Mouse (Mus musculus): ENCODE measurements around the gene Hs3st2.
"Not testable (repeated sequence)": the region's sequence is repeated elsewhere in the genome, so short reads cannot be mapped to it uniquely, and the experiment has no call there.

Hs3st2 gene

DNA sequence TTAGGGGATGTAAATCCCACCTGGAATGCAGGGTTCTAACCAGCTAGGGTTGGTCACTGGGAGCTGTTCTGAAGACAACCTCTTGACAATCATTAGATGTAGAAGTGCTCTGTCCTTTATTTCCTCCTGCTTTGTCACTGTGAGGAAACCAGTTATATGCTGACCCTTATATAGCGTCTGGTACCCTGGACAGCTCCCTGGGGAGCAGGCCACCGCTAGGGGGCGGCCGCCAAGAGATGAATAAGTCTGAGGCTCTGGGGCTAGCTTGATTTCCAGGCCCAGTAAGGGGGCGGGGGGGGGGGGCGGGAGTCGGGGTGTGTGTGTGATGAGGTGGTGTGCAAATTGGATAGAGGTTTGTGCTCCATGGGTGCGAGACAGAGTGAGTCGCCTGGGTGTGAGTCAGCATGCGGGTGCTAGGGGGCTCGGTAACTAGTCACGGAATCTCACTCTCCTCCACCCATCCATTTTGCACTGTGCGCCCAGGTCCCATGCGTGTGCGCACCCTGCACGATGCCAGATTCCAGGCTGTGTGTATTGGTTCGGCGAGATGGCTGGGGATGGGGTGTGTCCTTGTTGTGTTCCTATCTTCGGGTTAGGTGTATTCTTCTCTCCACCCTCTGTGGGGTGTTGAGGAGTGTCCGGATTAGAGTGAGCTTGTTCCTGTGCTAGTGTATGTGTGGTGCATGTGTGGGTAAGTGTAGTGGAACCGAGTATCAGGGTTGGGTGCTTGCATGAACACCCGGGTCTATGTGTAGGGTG is at the start of gene Hs3st2:
TSS of gene Hs3st2 (plus strand) at position 635 of the 759 bp plus-strand sequence.
- DNase-seq (ENCODE audit: low spot score): peak; percentile 76

DNA sequence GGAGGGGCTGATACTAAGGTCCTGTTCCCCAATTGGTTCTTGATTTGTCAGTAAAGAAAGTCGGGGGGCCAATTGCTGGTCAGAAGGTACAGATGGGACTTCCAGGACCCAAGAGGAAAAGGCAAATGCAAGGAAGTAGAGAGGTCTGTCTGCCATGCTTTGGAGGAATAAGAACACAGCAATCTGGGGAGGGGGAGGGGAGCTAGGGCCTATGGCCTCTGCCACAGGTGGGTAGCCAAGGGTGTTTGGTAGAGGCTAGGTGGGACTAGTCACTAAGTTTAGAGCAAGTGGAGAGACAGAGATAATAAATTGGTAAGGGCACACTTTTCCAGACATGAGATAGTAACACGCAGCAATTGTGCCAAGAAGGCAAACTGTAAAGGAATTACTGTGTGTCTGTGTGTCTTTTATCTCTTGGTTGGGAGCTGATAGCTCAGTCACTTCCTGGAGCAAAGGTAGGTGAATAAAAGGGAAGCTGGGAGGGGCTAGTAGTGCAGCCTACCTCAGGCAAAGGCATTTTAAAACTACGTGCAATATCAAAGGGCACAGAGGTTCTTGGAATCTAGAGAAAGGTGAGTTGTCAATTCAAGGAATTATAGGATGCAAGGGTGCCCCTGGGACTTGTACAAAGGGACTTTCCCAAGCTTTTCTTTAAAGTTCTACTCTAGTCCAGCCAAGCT is 43.2 kb upstream of the Hs3st2 start:
- DNase-seq (ENCODE audit: low spot score): no peak

GRCm38 (mm10) chr7:121351688-121352087 is 40.0 kb upstream of the Hs3st2 start:
- DNase-seq (ENCODE audit: low spot score): no peak

- not testable (repeated sequence) for DNase-seq (ENCODE audit: low spot score)
Measured at GRCm38 (mm10) chr7:121361448-121361847, 30.2 kb upstream of the Hs3st2 start.

DNA sequence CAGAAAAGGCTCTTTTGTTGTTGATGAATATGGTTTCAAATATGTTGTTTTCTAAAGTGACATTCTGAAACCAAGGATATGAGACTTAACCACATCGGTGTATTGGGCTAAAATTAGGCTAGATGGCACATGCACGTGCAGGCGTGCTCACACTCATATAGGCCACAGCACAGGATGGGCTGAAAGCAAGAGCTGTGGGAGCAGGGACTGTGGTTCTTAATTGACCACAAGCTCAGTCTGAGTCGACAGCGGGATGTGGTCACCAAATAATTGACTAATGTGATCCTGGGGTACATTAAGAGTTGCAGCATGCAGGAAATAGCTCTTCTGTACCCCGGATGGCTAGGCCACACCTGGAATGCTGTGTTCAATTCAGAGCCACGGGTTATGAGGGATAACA is 26.1 kb upstream of the Hs3st2 start:
- DNase-seq (ENCODE audit: low spot score): no peak

DNA sequence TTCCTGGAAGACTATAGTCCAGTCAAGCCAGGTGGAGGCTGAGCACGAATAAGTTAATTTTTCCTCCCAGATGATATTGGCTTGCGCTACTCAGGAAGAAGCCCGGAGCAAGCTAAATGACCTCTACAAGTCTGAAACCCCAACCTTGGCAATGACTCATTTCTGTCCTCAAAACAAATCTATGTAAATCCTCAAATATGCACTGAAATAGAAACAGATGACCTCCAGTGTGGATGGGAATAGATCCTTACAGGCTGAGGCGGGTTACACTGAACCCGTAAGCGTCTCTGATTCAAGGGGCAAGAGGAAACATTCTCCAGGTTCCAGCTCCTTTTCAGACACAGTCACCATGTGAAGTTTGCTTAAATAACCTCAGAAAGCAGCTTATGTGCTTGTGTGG is 24.5 kb upstream of the Hs3st2 start:
- DNase-seq (ENCODE audit: low spot score): no peak

- no peak for DNase-seq (ENCODE audit: low spot score)
Measured at GRCm38 (mm10) chr7:121371990-121372389, 19.7 kb upstream of the Hs3st2 start.

GRCm38 (mm10) chr7:121375456-121375855 is 16.2 kb upstream of the Hs3st2 start:
- DNase-seq (ENCODE audit: low spot score): no peak

- DNase-seq (ENCODE audit: low spot score): no peak
Measured at GRCm38 (mm10) chr7:121378942-121379341, 12.7 kb upstream of the Hs3st2 start.

GRCm38 (mm10) chr7:121391984-121392739 is 503 bp downstream of the Hs3st2 start:
- DNase-seq (ENCODE audit: low spot score): peak; percentile 41

DNA sequence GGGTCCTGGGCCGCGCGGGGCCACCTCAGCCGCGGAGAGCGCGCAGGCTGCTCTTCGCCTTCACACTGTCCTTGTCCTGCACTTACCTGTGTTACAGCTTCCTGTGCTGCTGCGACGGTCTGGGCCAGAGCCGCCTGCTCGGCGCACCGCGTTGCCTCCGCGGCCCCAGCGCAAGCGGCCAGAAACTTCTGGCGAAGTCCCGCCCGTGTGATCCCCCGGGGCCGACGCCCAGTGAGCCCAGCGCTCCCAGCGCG is 1.0 kb downstream of the Hs3st2 start:
- no peak for DNase-seq (ENCODE audit: low spot score)

GRCm38 (mm10) chr7:121393884-121394283 is 2.2 kb downstream of the Hs3st2 start:
- no peak for DNase-seq (ENCODE audit: low spot score)

DNA sequence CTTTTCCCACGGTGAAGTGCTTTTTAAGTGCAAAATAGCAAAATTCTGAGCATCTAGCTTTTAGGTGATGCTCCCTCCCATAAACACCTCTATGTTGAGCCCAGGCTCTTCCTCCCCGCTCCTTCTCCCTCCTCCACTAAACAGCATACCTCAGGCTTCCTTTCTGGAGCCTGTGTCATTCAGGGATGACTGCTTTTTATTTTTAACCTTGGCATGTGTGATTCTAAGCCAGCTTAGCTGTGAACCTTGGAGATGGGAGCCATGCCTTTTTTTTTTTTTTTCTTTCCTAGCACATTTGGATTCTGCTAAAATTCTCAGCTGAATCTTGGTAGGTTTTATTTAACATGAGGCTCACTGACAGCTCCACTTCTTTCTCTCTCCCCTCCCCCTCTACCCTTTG is 3.2 kb downstream of the Hs3st2 start:
- no peak for DNase-seq (ENCODE audit: low spot score)

- DNase-seq (ENCODE audit: low spot score): no peak
Measured at GRCm38 (mm10) chr7:121410716-121411506, 19.3 kb downstream of the Hs3st2 start.

DNA sequence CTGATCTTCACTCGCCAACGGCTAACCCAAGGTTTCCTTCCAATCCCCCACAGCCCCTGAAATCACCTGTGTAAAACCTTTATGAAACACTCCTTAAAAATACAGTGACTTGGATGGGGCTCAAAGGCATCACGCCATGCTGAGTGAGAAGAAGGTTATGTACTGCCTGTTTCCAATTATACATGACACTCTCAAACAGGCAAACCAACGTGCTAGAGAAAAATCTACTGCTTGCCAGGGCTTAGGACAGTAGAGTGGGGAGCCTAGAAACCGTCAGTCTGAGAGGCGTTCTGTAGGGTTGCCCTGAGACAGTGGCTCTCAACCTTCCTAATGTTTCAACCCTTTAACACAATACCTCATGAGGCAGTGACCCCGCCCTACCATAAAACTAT is 19.8 kb downstream of the Hs3st2 start:
- no peak for DNase-seq (ENCODE audit: low spot score)

DNA sequence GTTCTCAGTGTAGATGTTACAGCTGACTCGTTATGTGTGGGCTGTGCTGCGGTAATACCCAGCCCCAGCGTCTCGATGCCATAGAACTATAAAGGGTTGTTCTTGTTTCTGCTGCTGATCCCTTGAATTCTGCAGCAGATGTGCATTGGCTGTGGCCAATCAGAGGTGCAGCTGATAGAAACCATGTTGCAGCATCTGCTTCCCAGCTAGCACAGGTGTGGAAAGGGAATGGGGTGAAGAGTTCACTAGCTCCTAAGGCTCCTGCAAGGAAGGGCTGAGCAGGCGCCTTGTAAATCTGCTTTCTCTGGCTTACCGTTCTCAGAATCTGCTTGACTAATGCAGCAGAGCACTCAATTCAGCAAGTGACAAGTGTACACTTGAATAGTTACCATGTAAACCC is 45.2 kb downstream of the Hs3st2 start:
- no peak for DNase-seq (ENCODE audit: low spot score)

- no peak for DNase-seq (ENCODE audit: low spot score)
Measured at GRCm38 (mm10) chr7:121441186-121441585, 49.5 kb downstream of the Hs3st2 start.

DNA sequence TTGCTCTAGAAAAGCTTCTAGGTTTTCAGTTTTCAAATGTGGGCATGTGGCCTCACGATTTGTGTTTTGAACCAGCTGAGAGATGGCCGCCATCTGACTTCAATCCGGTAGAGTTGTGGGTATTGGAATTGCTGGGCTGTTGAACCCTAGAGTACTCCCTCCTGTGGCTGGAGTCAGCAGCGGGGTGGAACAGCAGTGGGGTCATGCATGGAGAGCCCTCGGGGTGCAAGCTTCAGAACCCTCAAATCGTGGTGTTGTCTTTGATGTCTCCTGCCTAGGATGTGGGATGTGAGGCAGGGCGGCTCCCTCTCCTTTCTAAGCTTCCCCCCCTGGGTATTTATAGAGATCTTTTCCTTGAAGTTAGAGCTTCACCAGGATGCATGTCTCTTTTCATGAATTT is 52.7 kb downstream of the Hs3st2 start:
- DNase-seq (ENCODE audit: low spot score): no peak

DNA sequence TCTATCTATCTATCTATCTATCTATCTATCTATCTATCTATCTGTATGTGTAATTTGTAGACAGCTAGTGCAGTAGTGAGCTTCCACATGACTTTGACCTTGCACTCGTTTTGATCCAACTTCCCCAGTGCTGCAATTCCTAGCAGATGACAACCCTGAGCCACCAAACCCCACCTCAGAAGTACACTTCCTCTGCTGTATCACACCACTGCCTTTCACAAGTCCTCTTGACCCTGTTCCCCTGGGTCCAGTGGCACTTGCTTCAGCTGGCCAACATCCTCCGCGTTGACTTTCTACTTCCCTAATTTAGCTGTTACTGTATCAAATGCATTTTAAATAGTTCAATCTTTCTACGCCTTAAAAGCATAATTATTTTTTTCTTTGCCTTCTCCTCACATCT is 54.6 kb downstream of the Hs3st2 start:
- no peak for DNase-seq (ENCODE audit: low spot score)

GRCm38 (mm10) chr7:121450951-121451843 is 59.5 kb downstream of the Hs3st2 start:
- DNase-seq (ENCODE audit: low spot score): no peak

DNA sequence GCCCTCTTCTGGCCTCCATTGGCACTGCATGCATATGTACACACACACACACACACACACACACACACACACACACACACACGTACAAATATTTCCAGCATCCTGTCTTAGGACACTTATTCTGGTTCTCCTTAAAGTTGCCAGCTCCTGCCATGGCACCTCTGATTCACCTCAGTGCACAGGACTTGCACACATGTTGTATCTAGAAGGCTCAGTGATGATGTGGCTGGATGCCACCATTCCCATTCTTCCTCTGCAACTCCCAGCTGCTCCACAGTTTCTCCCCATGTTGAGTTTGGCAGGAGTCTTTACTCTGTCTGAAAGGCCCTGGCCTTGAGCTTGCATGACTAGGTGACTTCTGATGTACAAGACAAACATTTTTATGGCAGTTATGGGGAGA is 65.1 kb downstream of the Hs3st2 start:
- DNase-seq (ENCODE audit: low spot score): no peak

Data from testis, postnatal 10 days (tissue).